Mouse (Mus musculus) ES-E14 (cell line): Measurements from ENCODE around the gene Fntb.

ENCODE experiments used
- CHD2 ChIP-seq: IDR thresholded peaks from 2 replicates; pipeline ENCODE4 v1.6.1; 2014; ENCODE audit warnings: mild to moderate bottlenecking, low read depth, low read length, inconsistent platforms
- HCFC1 ChIP-seq: IDR thresholded peaks from 2 replicates; pipeline ENCODE4 v1.6.1; 2012; ENCODE audit warnings: low read length, inconsistent platforms, borderline replicate concordance; ENCODE audit not compliant: insufficient read depth
- MAFK ChIP-seq: IDR thresholded peaks from 2 replicates; pipeline ENCODE4 v1.6.1; 2014; ENCODE audit warnings: mild to moderate bottlenecking, low read depth, low read length, inconsistent platforms; ENCODE audit not compliant: insufficient read depth
- ZNF384 ChIP-seq: IDR thresholded peaks from 2 replicates; pipeline ENCODE4 v1.6.1; 2012; ENCODE audit warnings: low read depth, low read length, inconsistent platforms

GRCm38 (mm10) chr12:76926338-76926945 lies 161.1 kb downstream of the Fntb start:
- TF ChIP-seq HCFC1 (no peak), ZNF384 (no peak), MAFK (no peak), CHD2 (no peak)
